Mouse (Mus musculus) urinary bladder, postnatal 36 days (tissue): ENCODE results near the gene Epb41.

Source experiments
- DNase-seq, 2 experiments: peaks; one replicate each; pipeline ENCODE4 v3.0.0; 2022; ENCODE audit warnings: low spot score in 2 of 2, mixed read lengths in 1 of 2

Gene Epb41

DNA sequence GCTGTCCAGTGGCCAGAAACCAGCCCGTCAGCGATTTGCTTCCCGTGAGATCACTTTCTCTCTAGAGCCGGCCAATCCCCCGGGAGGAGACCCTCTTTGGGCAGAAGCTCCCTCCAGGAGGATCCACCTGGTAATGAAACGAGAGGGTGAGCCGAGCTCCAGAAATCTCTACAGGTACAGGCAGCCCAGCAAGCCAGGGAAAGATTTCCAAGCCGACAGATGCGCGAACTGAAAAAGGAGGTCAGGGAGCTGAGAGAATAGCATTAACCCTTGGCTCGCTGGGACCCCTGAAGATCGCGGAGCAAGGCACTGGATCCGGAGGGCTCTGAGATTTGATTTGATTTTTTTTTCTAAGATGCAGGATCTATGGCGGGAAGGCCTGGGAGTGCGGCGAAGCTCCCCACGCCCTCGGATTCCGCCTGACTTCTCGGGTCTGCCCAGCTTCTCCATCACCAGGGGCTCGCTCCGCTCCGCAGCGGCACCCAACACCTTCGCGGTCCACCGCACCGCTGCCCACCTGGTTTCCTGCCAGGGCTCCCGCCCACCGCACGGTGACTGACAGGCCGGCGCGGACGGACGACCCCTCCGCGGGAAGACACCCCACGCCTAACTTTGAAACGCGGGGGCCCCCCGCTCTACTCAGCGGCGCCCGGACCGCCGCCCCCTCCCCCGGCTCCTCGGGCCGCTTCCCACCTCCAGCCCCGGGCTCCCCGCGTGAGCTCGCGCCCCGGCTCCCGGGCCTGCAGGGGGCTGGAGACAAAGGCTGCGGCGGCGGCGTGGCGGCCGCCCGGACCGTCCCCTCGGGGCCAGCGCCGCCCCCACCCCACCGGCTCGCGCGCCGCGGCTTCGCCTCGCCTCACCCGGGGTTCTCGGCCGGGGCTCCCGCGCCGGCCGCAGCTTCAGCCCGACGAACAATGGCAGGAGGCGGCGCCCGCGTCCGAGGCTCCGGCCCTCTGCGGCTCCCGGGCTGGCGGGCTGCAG, 26.8 kb downstream of the Epb41 start:
- DNase-seq = peak in 1 of 2 experiments; percentile 19

- DNase-seq = no peak
Observed at GRCm38 (mm10) chr4:132043726-132044125, 31.4 kb downstream of the Epb41 start.

- no peak for DNase-seq
Observed at GRCm38 (mm10) chr4:132041471-132042332, 33.4 kb downstream of the Epb41 start.

- DNase-seq = no peak
Observed at GRCm38 (mm10) chr4:132039975-132040645, 35.0 kb downstream of the Epb41 start.

- DNase-seq = no peak
Observed at GRCm38 (mm10) chr4:132039521-132039920, 35.6 kb downstream of the Epb41 start.

- DNase-seq = no peak
Observed at GRCm38 (mm10) chr4:132038809-132039208, 36.3 kb downstream of the Epb41 start.

DNA sequence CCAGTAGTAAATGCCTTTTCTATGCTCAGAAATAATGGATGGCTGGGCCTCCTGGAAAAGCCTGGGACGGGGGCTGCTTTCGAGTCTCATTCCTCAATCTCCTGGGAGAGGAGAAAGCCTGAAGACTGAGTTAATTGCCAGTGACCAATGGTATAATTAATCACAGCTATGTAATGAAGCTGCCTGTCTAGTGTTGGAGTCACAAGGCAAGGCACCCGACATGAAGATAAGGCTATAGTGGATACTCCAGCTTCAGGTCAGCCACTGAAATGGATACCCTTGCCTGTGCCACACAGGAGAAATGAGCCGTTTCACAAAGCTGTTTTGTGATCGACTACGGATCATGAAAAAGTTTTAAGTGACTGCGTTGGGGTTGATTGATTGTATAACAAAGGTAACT, 37.1 kb downstream of the Epb41 start:
- no peak for DNase-seq

DNA sequence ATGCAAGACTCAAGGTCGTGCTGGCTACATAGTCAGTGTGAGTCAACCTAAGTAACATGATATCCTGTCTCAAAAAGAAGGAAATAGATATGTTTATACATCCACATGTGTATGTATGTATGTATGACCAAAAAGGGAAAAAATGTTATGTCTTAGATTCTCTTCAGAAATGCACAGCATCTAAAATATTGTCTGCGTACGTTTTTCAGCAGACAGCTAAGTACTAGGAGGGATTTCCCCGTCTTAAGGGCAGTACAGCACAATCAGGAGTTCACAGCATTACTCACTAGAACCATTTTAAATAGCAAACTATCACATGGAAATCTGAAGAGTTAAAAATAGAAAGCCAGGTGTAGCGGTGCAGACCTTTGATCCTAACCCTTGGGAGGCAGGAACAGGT, 38.0 kb downstream of the Epb41 start:
- DNase-seq = no peak

- no peak for DNase-seq
Observed at GRCm38 (mm10) chr4:132034242-132034641, 40.9 kb downstream of the Epb41 start.

- DNase-seq = no peak
Observed at GRCm38 (mm10) chr4:132033183-132033582, 41.9 kb downstream of the Epb41 start.

DNA sequence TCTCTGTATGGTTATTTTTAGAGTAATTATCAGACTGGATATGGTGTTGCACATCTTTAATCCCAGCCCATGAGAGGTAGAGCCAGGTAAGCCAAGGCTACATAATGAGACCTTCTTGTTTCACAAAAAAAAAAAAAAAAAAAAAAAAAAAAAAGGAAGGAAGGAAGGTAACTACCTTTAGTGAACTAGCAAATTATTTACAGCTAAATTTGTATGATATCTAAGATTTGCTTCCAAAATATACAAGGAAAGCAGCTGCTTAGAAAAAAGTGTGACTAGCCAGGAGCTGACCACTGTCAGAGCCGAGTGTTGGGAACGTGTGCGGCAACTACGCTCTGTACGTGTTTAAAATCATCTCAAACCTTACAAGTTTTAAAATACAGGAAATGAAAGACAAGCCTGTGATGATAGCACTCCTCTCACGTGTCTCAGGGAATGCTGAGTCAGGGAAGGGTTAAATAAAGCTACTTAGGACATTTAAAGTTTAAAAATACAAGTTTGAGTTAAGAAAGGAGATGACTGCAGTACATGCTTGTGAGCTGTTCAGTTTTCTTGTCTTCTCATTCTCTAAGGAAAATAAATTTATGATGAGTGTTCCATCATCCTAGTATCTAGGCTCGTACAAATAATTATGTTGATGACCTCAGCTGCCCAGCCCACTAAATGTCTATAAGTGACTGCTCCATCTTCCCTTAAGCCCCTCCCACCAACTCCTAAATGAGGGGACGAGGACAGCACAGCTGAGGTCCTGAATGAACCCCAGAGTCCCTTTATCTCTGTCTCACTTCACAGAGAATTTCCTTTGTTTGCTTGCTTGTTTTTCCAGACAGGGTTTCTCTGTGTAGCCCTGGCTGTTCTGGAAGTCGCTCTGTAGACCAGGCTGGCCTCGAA, 45.0 kb downstream of the Epb41 start:
- DNase-seq = no peak

GRCm38 (mm10) chr4:132027806-132028205, 47.3 kb downstream of the Epb41 start:
- DNase-seq = no peak

DNA sequence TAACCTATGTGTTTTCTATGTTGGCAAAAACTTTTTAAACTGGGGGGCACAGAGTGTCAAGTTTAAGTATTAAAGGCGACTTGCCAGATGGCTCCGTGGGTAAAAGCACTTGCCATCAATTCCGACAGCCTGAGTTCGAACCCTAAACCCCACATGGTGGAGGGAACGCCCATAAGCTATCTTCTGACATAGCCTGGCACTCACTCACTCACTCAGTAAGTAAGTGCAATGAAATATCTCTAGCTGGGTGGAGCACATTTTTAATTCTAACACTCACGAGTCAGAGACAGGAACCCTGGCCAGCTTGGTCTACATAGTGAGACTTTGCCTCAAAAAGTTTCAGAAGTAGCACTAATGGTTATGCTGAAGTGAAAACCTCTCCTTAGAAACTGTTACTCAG, 48.0 kb downstream of the Epb41 start:
- no peak for DNase-seq

GRCm38 (mm10) chr4:132025738-132026527, 49.2 kb downstream of the Epb41 start:
- no peak for DNase-seq

DNA sequence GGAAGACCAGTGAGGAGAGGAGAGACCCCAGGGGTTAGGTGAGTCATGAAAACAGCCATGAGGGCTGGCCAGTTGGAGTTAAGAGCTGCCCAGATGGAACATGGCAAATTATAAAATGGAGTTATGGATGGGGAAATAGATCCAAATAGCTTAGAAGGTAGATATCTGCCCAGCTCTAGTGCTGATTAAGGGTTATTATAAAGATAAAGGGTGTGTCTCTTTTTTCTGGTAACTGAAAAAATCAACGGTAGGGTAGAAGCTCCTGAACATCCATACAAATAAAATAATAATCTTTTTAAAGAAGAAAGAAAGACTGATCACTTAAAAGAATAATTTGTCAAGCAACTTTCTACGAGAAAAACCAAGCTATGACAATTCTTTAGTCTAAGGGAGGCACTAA, 49.9 kb downstream of the Epb41 start:
- DNase-seq = no peak

DNA sequence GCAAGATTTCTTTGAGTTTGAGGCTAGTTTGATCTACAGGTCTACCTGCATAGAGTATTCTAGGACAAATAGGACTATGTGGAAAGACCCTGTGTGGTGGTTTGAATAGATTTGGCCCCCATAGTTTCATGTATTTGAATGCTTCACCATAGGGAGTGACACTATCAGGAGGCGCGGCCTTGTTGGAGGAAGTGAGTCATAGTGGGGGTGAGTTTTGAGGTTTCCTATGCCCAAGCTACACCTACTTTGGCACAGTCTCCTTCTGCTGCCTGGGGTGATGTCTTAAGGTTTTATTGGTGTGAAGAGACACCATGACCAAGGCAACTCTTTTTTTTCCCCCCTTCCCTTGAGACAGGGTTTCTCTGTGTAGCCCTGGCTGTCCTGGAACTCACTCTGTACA, 51.3 kb downstream of the Epb41 start:
- DNase-seq = no peak

- no peak for DNase-seq
Observed at GRCm38 (mm10) chr4:132022639-132023038, 52.5 kb downstream of the Epb41 start.

- DNase-seq = no peak
Observed at GRCm38 (mm10) chr4:132021883-132022282, 53.2 kb downstream of the Epb41 start.

DNA sequence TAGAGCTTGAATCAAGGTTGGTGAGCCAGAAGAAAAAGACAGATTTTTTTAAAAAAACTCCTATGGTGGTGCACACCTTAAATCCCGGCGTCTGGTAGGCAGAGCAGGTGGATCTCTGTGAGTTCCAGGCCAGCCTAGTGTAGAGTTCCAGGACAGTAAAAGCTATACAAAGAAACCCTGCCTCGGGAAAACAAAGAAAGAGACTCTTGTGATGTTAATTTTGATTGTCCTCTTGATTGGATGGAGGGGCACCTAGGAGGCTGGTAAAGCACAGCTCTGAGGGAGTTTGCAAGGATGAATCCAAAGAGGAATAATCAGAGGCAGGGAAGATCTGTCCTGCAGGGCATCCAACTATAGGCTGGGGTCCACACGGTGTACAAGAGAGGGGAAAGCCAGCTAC, 56.6 kb downstream of the Epb41 start:
- no peak for DNase-seq

DNA sequence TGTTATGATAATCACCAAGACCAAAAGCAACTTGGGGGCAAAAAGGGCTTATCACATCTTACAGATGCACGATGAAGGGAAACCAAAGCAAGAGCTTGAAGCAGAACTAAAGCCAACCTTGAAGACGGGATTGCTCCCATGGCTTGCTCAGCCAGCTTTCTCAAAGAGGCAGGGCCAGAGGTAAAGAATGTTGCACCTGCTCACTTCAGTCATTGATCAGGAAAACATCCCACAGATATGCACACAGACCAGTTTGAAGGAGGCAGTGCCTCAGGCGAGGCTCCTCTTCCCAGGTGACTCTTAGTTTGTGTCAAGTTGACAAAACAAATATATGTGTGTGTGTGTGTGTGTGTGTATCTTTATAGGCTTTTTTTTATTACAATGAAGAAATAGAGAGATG, 59.7 kb downstream of the Epb41 start:
- DNase-seq = no peak
